Mouse (Mus musculus) MEL (cell line): ENCODE data around the gene Cbr3.

ENCODE experiments used
- CTCF ChIP-seq, 3 experiments: IDR thresholded peaks in 2 of 3; conservative IDR thresholded peaks in 1 of 3; 2 replicates each; pipeline ENCODE4 v1.5.1; 2011 to 2012; ENCODE audit warnings: low read length in 3 of 3, low read depth in 2 of 3, mild to moderate bottlenecking in 2 of 3, improper control_type of control experiment in 1 of 3, inconsistent platforms in 1 of 3, mixed read lengths in 1 of 3, moderate library complexity in 1 of 3; ENCODE audit not compliant: control insufficient read depth in 1 of 3, insufficient read depth in 1 of 3, poor library complexity in 1 of 3, severe bottlenecking in 1 of 3
- GATA1 ChIP-seq: IDR thresholded peaks from 2 replicates; pipeline ENCODE4 v1.6.1; 2011; ENCODE audit warnings: low read depth, low read length, improper control_type of control experiment
- USF1 ChIP-seq: IDR thresholded peaks from 2 replicates; pipeline ENCODE4 v1.6.1; 2014; ENCODE audit warnings: low read depth, mild to moderate bottlenecking, inconsistent platforms, low read length, improper control_type of control experiment, moderate library complexity

GRCm38 (mm10) chr16:93728676-93729075 lies 45.7 kb downstream of the Cbr3 start:
- TF ChIP-seq USF1 (no peak), CTCF (IDR thresholded peaks at IDR 0.05 in 2 of 3, conservative IDR thresholded peaks at IDR 0.05 in 1 of 3; ENCODE audit: control insufficient read depth in 1 of 3, insufficient read depth in 1 of 3, low read depth in 2 of 3, low read length in 3 of 3, poor library complexity in 1 of 3, severe bottlenecking in 1 of 3) (no peak), GATA1 (no peak)
